Mouse (Mus musculus) left cerebral cortex, adult 8-10 months (tissue): ENCODE measurements around the gene Gm45753. TPM values are rescaled to one million over a fixed set of nuclear protein-coding genes. Genes with fewer than 3 reads are reported as not detected.

Experiments used
- total RNA-seq, 4 experiments: library from RNA; stranded (reverse); gene quantifications; 2 replicates each; pipeline ENCODE4 v1.2.4; 2022

Gene Gm45753
- total RNA-seq, 4 experiments from 2014 or later = 0.13 TPM; not detected in 3

Other genes starting within 250 kb of the Gm45753 start
- gene Mtnr1a, start 239.3 kb downstream of the Gm45753 start, total RNA-seq = not detected
- gene F11, start 46.4 kb downstream of the Gm45753 start, total RNA-seq = not detected
- under 1 TPM in 1 of 4 experiments, not detected in 3; 0.09 TPM for gene Klkb1, start 13.6 kb downstream of the Gm45753 start, total RNA-seq
- gene Cyp4v3, start 24.8 kb upstream of the Gm45753 start, total RNA-seq = 1 to 10 TPM; 7.4 to 9.7 (median 8.2) TPM
- gene Fam149a, start 73.8 kb upstream of the Gm45753 start, total RNA-seq = 10 to 100 TPM; 20.6 to 24.4 (median 22.1) TPM
- gene Tlr3, start 102.6 kb upstream of the Gm45753 start, total RNA-seq = 10 to 100 TPM in 3 of 4 experiments, 1 to 10 TPM in 1; 8.7 to 11.8 (median 10.8) TPM
- gene Sorbs2, start 199.3 kb upstream of the Gm45753 start, total RNA-seq = 100 to 1,000 TPM; 263 to 309 (median 284) TPM